Mouse (Mus musculus): ENCODE measurements around the gene Olfr1134. TPM values are rescaled to one million over a fixed set of nuclear protein-coding genes. Genes with fewer than 3 reads are reported as not detected.
"Not testable (repeated sequence)": the region's sequence is repeated elsewhere in the genome, so short reads cannot be mapped to it uniquely, and the experiment has no call there.

The Olfr1134 gene
- not detected in 2 replicates for polyA plus RNA-seq (2015; fragmentation: Nextera tagmentation; extraction: Ambion mirVana)

GRCm38 (mm10) chr2:87658360-87658759 is at the start of gene Olfr1134:
Gene Olfr1134, minus strand, starts transcription at chr2:87658460.
- no peak for ATAC-seq
- Histone ChIP-seq H3K27ac (ENCODE audit: low read length) (no peak within 1 kb of the TSS), H3K4me1 (replicated peaks; ENCODE audit: control insufficient read depth, insufficient read depth, low read length) (no peaks in the 10 kb centered on the region), H3K4me3 (replicated peaks; ENCODE audit: low read length) (no peak within 1 kb of the TSS), H3K36me3 (ENCODE audit: control insufficient read depth, insufficient read depth) (no peaks in the 10 kb centered on the region), H3K9ac (replicated peaks; ENCODE audit: low read depth, low read length) (no peak within 1 kb of the TSS), H3K27me3 (replicated peaks; ENCODE audit: control insufficient read depth, insufficient read depth, low read length) (no peaks in the 10 kb centered on the region), H3K9me3 (ENCODE audit: control insufficient read depth, low read length) (no peaks in the 10 kb centered on the region), H3K4me2 (ENCODE audit: low read length) (no peak within 1 kb of the TSS)
- 88% methylated on average over 2 of the region's 2 CpGs for whole genome bisulfite sequencing

DNA sequence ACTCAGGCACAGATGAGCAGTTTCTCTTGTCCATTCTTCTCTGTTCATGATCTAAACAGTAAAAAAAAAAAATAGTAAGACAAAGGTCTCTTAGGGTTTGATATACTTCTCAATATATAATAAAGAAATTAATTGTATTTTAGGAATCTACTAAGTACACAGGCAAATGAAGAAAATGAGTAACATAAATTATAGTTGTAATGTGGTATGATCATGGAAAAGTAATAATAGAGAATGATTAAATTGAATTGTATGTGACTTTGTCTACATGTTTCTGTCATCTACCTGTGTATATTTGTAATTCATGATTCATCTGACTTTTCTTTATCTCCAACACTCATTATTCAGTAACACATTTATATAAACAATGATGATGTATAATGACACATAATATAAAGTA is 35.6 kb upstream of the Olfr1134 start, which contains the start of gene Olfr1136:
Gene Olfr1136 (minus strand): TSS at position 101 of the 400 bp plus-strand sequence.
- Histone ChIP-seq H3K4me1 (replicated peaks; ENCODE audit: control insufficient read depth, insufficient read depth, low read length) (no peaks in the 10 kb centered on the region), H3K9me3 (ENCODE audit: control insufficient read depth, low read length) (no peaks in the 10 kb centered on the region), H3K27me3 (replicated peaks; ENCODE audit: control insufficient read depth, insufficient read depth, low read length) (no peaks in the 10 kb centered on the region), H3K4me2 (ENCODE audit: low read length) (no peak within 1 kb of the TSS), H3K27ac (ENCODE audit: low read length) (no peak within 1 kb of the TSS), H3K36me3 (ENCODE audit: control insufficient read depth, insufficient read depth) (no peaks in the 10 kb centered on the region), H3K9ac (replicated peaks; ENCODE audit: low read depth, low read length) (no peak within 1 kb of the TSS), H3K4me3 (replicated peaks; ENCODE audit: low read length) (no peak within 1 kb of the TSS)
- no peak for ATAC-seq

DNA sequence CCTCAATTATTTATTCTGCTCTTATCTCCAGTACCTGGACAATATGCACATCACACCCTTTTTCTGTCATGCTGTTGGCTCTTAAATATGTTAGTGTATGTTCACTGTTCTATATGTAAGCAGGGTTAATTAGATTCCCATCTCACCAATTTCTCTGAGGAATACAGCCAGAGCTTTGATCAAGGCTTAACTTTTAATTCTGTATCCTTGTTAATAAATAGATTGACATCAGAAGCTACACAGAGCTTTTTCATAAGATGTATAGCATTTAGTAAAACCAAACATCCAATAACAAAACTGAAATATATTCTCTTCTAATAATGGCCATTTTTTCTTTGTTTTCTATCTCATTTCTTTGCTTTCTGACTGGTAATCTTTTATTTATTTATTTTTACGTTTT is 15.3 kb upstream of the Olfr1134 start, which contains the start of gene Olfr1135:
Gene Olfr1135 (minus strand): TSS at position 101 of the 400 bp plus-strand sequence.
- 14% methylated on average over 1 of the region's 1 CpGs for WGBS
- no peak within 1 kb of the TSS for H3K4me2 ChIP-seq (ENCODE audit: low read length)
- H3K27me3 ChIP-seq (replicated peaks; ENCODE audit: control insufficient read depth, insufficient read depth, low read length) = no peaks in the 10 kb centered on the region
- no peak within 1 kb of the TSS for H3K9ac ChIP-seq (replicated peaks; ENCODE audit: low read depth, low read length)
- no peaks in the 10 kb centered on the region for H3K9me3 ChIP-seq (ENCODE audit: control insufficient read depth, low read length)
- no peaks in the 10 kb centered on the region for H3K4me1 ChIP-seq (replicated peaks; ENCODE audit: control insufficient read depth, insufficient read depth, low read length)
- no peak for ATAC-seq
- H3K27ac ChIP-seq (ENCODE audit: low read length) = no peak within 1 kb of the TSS
- no peak within 1 kb of the TSS for H3K4me3 ChIP-seq (replicated peaks; ENCODE audit: low read length)
- H3K36me3 ChIP-seq (ENCODE audit: control insufficient read depth, insufficient read depth) = no peaks in the 10 kb centered on the region

DNA sequence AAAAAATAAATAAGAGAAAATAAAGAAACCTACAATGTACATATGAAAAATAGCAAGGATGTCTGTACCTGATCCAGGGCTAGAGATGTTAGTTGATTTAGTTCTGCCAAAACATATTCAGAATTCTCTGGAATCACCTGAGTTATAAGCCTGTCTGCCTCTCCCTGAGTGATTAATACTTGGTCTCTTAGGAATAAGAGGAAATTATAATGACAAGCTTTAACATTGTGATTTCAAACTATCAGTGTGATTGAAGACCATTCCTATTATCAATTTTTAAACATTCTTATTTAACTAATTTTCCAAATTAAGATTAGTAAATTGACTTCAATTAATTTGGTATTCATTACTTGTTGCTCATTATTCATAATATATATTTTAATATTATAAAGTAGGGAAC is 11.0 kb downstream of the Olfr1134 start, which contains the start of gene Olfr1133:
Gene Olfr1133 (minus strand): TSS at position 101 of the 400 bp plus-strand sequence.
- Histone ChIP-seq H3K27me3 (replicated peaks; ENCODE audit: control insufficient read depth, insufficient read depth, low read length) (no peaks in the 10 kb centered on the region), H3K9ac (replicated peaks; ENCODE audit: low read depth, low read length) (no peak within 1 kb of the TSS), H3K4me3 (replicated peaks; ENCODE audit: low read length) (no peak within 1 kb of the TSS), H3K4me2 (ENCODE audit: low read length) (no peak within 1 kb of the TSS), H3K36me3 (ENCODE audit: control insufficient read depth, insufficient read depth) (no peaks in the 10 kb centered on the region), H3K9me3 (ENCODE audit: control insufficient read depth, low read length) (no peaks in the 10 kb centered on the region), H3K4me1 (replicated peaks; ENCODE audit: control insufficient read depth, insufficient read depth, low read length) (no peaks in the 10 kb centered on the region), H3K27ac (ENCODE audit: low read length) (no peak within 1 kb of the TSS)
- ATAC-seq = no peak

- no peaks in the 10 kb centered on the region for H3K9me3 ChIP-seq (ENCODE audit: control insufficient read depth, low read length)
- no peak for ATAC-seq
- H3K9ac ChIP-seq (replicated peaks; ENCODE audit: low read depth, low read length) = no peak overlapping the region
- H3K27me3 ChIP-seq (replicated peaks; ENCODE audit: control insufficient read depth, insufficient read depth, low read length) = no peaks in the 10 kb centered on the region
- no peak overlapping the region for H3K4me2 ChIP-seq (ENCODE audit: low read length)
- no peaks in the 10 kb centered on the region for H3K36me3 ChIP-seq (ENCODE audit: control insufficient read depth, insufficient read depth)
- no peak overlapping the region for H3K4me3 ChIP-seq (replicated peaks; ENCODE audit: low read length)
- no peak overlapping the region for H3K27ac ChIP-seq (ENCODE audit: low read length)
- H3K4me1 ChIP-seq (replicated peaks; ENCODE audit: control insufficient read depth, insufficient read depth, low read length) = no peaks in the 10 kb centered on the region
Measured at GRCm38 (mm10) chr2:87642441-87642840, 15.8 kb downstream of the Olfr1134 start.

DNA sequence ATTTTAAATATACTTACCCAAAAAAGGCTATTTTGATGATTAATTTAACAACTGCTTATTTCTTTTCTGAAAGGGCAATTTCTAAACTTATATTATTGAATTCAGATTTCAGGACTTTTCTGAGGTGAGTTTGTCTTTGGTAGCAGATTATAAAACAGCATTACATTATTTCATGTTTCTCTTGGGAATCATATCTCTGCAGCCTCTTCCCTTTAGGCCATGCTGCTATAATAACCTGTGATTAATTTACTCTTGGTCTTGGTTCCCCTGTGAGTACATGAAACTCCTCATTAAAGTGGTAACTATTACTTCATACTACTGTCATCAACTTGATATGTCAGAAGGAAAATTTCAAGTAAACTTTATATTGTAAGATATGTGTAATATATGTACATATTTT is 20.8 kb downstream of the Olfr1134 start, which contains the start of gene Olfr1132:
Gene Olfr1132 (minus strand): TSS at position 101 of the 400 bp plus-strand sequence.
- no peak within 1 kb of the TSS for H3K27ac ChIP-seq (ENCODE audit: low read length)
- ATAC-seq = no peak
- H3K9ac ChIP-seq (replicated peaks; ENCODE audit: low read depth, low read length) = no peak within 1 kb of the TSS
- no peak within 1 kb of the TSS for H3K4me2 ChIP-seq (ENCODE audit: low read length)
- no peaks in the 10 kb centered on the region for H3K9me3 ChIP-seq (ENCODE audit: control insufficient read depth, low read length)
- no peak within 1 kb of the TSS for H3K4me3 ChIP-seq (replicated peaks; ENCODE audit: low read length)
- no peaks in the 10 kb centered on the region for H3K27me3 ChIP-seq (replicated peaks; ENCODE audit: control insufficient read depth, insufficient read depth, low read length)
- no peaks in the 10 kb centered on the region for H3K36me3 ChIP-seq (ENCODE audit: control insufficient read depth, insufficient read depth)
- no peaks in the 10 kb centered on the region for H3K4me1 ChIP-seq (replicated peaks; ENCODE audit: control insufficient read depth, insufficient read depth, low read length)

- no peaks in the 10 kb centered on the region for H3K27me3 ChIP-seq (replicated peaks; ENCODE audit: control insufficient read depth, insufficient read depth, low read length)
- H3K4me3 ChIP-seq (replicated peaks; ENCODE audit: low read length) = no peak within 1 kb of the TSS
- no peaks in the 10 kb centered on the region for H3K36me3 ChIP-seq (ENCODE audit: control insufficient read depth, insufficient read depth)
- ATAC-seq = no peak
- no peaks in the 10 kb centered on the region for H3K4me1 ChIP-seq (replicated peaks; ENCODE audit: control insufficient read depth, insufficient read depth, low read length)
- H3K9me3 ChIP-seq (ENCODE audit: control insufficient read depth, low read length) = no peaks in the 10 kb centered on the region
- WGBS = 72% methylated on average over 3 of the region's 3 CpGs
- no peak within 1 kb of the TSS for H3K9ac ChIP-seq (replicated peaks; ENCODE audit: low read depth, low read length)
- no peak within 1 kb of the TSS for H3K4me2 ChIP-seq (ENCODE audit: low read length)
- H3K27ac ChIP-seq (ENCODE audit: low read length) = no peak within 1 kb of the TSS
Measured at GRCm38 (mm10) chr2:87626804-87627203, 31.5 kb downstream of the Olfr1134 start, which contains the start of gene Olfr1131. Gene Olfr1131, plus strand, starts transcription at chr2:87627104.

DNA sequence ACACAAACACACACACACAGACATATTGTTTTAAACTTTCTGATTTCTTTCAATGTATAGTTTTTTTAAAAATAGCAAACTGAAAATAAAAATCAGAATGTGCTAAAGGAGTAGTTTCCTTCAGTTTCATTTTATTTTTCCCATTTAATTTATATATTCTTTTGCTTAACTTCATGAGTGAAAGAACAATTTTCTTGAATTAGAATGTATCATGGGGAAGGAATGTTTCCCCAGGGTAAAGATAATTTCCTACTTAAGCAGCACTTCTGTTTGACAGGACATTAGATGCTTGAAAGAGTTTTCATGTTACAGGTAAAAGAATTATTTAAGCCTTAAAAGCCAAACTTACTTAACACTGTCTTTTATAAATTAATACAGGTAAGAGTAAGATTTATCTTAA is 52.3 kb downstream of the Olfr1134 start, which contains the start of gene Olfr1130:
Gene Olfr1130 (plus strand): TSS at position 301 of the 400 bp plus-strand sequence.
- H3K36me3 ChIP-seq (ENCODE audit: control insufficient read depth, insufficient read depth); H3K4me1 ChIP-seq (replicated peaks; ENCODE audit: control insufficient read depth, insufficient read depth, low read length); H3K4me3 ChIP-seq (replicated peaks; ENCODE audit: low read length); H3K9ac ChIP-seq (replicated peaks; ENCODE audit: low read depth, low read length); H3K4me2 ChIP-seq (ENCODE audit: low read length); H3K27me3 ChIP-seq (replicated peaks; ENCODE audit: control insufficient read depth, insufficient read depth, low read length); ATAC-seq; H3K27ac ChIP-seq (ENCODE audit: low read length); H3K9me3 ChIP-seq (ENCODE audit: control insufficient read depth, low read length): not testable (repeated sequence)
